Mouse (Mus musculus): ENCODE data around the gene Serp2. TPM values are rescaled to one million over a fixed set of nuclear protein-coding genes. Genes with fewer than 3 reads are reported as not detected.
A peak's percentile ranks its signal among the peaks of the same experiment; 100 is the strongest.

Gene Serp2
- total and polyA plus RNA-seq, 3 experiments, result 0.60 to 0.96 (median 0.64) TPM

- peak overlapping the region; percentile 100 for H3K27ac ChIP-seq
- no peak for DNase-seq
- 1% methylated on average over 10 of the region's 10 CpGs for WGBS
- H3K36me3 ChIP-seq (ENCODE audit: control insufficient read depth, insufficient read depth, low read length), result peaks cover 12% of the 10 kb centered on the region
- H3K79me2 ChIP-seq (replicated peaks; ENCODE audit: control insufficient read depth, insufficient read depth, low read length), result no peaks in the 10 kb centered on the region
- peaks cover 4% of the 10 kb centered on the region for H3K4me1 ChIP-seq (ENCODE audit: control insufficient read depth, insufficient read depth, low read length)
- H3K27me3 ChIP-seq (ENCODE audit: control insufficient read depth, insufficient read depth, low read length), result no peaks in the 10 kb centered on the region
- peak overlapping the region; percentile 91 for H3K9ac ChIP-seq (ENCODE audit: low read depth, low read length)
- intact Hi-C loops (cut with DNase I), result loop anchor here (2.0 to 10.0 kb wide), 6 partner anchors 52 to 314 kb away; partner anchors contain the start of gene Serp2
- H3K4me3 ChIP-seq, result peak overlapping the region; percentile 89
- no peak for TF ChIP-seq POLR2A (IDR thresholded peaks at IDR 0.05; ENCODE audit: insufficient read depth, low read depth, low read length)
- TF ChIP-seq EP300 (IDR thresholded peaks at IDR 0.05; ENCODE audit: insufficient read depth, low read depth, low read length), result no peak
- TF ChIP-seq CTCF (IDR thresholded peaks at IDR 0.05), result no peak
Observed at GRCm38 (mm10) chr14:76505101-76505438, 51.6 kb downstream of the Serp2 start.

- Histone ChIP-seq H3K27ac (peak overlapping the region; percentile 100), H3K79me2 (replicated peaks; ENCODE audit: control insufficient read depth, insufficient read depth, low read length) (no peaks in the 10 kb centered on the region), H3K36me3 (ENCODE audit: control insufficient read depth, insufficient read depth, low read length) (peaks cover 12% of the 10 kb centered on the region), H3K27me3 (ENCODE audit: control insufficient read depth, insufficient read depth, low read length) (no peaks in the 10 kb centered on the region), H3K4me3 (peak overlapping the region; percentile 89), H3K4me1 (ENCODE audit: control insufficient read depth, insufficient read depth, low read length) (peaks cover 4% of the 10 kb centered on the region), H3K9ac (ENCODE audit: low read depth, low read length) (peak overlapping the region; percentile 91)
- DNase-seq, result peak; percentile 97
- WGBS, result under 1% methylated on average over 51 of the region's 52 CpGs
- TF ChIP-seq CTCF (IDR thresholded peaks at IDR 0.05) (peak; percentile 68), POLR2A (IDR thresholded peaks at IDR 0.05; ENCODE audit: insufficient read depth, low read depth, low read length) (peak; percentile 99), EP300 (IDR thresholded peaks at IDR 0.05; ENCODE audit: insufficient read depth, low read depth, low read length) (peak; percentile 86)
- intact Hi-C loops (cut with DNase I), result loop anchor here (2.0 to 10.0 kb wide), 4 partner anchors 201 to 315 kb away; no protein-coding TSS in a partner anchor
Observed at GRCm38 (mm10) chr14:76504121-76504737, 52.5 kb downstream of the Serp2 start.

GRCm38 (mm10) chr14:76503231-76503851, 53.3 kb downstream of the Serp2 start:
- H3K4me3 ChIP-seq, result peak overlapping the region; percentile 89
- DNase-seq, result no peak
- H3K9ac ChIP-seq (ENCODE audit: low read depth, low read length), result 0 out of 2 replicates have a peak overlapping the region, but pooled peaks have one; percentile 33
- intact Hi-C loops (cut with DNase I), result loop anchor here (1.0 to 10.0 kb wide), 4 partner anchors 201 to 505 kb away; no protein-coding TSS in a partner anchor
- H3K27ac ChIP-seq, result peak overlapping the region; percentile 100
- WGBS, result 2% methylated on average over 13 of the region's 13 CpGs
- H3K4me1 ChIP-seq (ENCODE audit: control insufficient read depth, insufficient read depth, low read length), result peaks cover 3% of the 10 kb centered on the region
- no peaks in the 10 kb centered on the region for H3K27me3 ChIP-seq (ENCODE audit: control insufficient read depth, insufficient read depth, low read length)
- H3K79me2 ChIP-seq (replicated peaks; ENCODE audit: control insufficient read depth, insufficient read depth, low read length), result no peaks in the 10 kb centered on the region
- no peak for TF ChIP-seq EP300 (IDR thresholded peaks at IDR 0.05; ENCODE audit: insufficient read depth, low read depth, low read length)
- peak; percentile 82 for TF ChIP-seq CTCF (IDR thresholded peaks at IDR 0.05)
- peaks cover 12% of the 10 kb centered on the region for H3K36me3 ChIP-seq (ENCODE audit: control insufficient read depth, insufficient read depth, low read length)

- intact Hi-C loops (cut with DNase I), result loop anchor here (5.0 to 10.0 kb wide), 2 partner anchors 205 to 262 kb away; no protein-coding TSS in a partner anchor
- no peak for TF ChIP-seq EP300 (IDR thresholded peaks at IDR 0.05; ENCODE audit: insufficient read depth, low read depth, low read length)
- no peak for TF ChIP-seq POLR2A (IDR thresholded peaks at IDR 0.05; ENCODE audit: insufficient read depth, low read depth, low read length)
- TF ChIP-seq CTCF (IDR thresholded peaks at IDR 0.05), result no peak
- WGBS, result 73% methylated on average over 5 of the region's 5 CpGs
- no peak for DNase-seq
- Histone ChIP-seq H3K27me3 (ENCODE audit: control insufficient read depth, insufficient read depth, low read length) (no peaks in the 10 kb centered on the region), H3K27ac (no peak overlapping the region), H3K4me3 (no peak overlapping the region), H3K4me1 (ENCODE audit: control insufficient read depth, insufficient read depth, low read length) (no peaks in the 10 kb centered on the region), H3K36me3 (ENCODE audit: control insufficient read depth, insufficient read depth, low read length) (no peaks in the 10 kb centered on the region), H3K79me2 (replicated peaks; ENCODE audit: control insufficient read depth, insufficient read depth, low read length) (no peaks in the 10 kb centered on the region), H3K9ac (ENCODE audit: low read depth, low read length) (no peak overlapping the region)
Observed at GRCm38 (mm10) chr14:76500036-76500435, 56.7 kb downstream of the Serp2 start.

- no peaks in the 10 kb centered on the region for H3K79me2 ChIP-seq (replicated peaks; ENCODE audit: control insufficient read depth, insufficient read depth, low read length)
- no peaks in the 10 kb centered on the region for H3K36me3 ChIP-seq (ENCODE audit: control insufficient read depth, insufficient read depth, low read length)
- no peak for DNase-seq
- no peaks in the 10 kb centered on the region for H3K27me3 ChIP-seq (ENCODE audit: control insufficient read depth, insufficient read depth, low read length)
- no peak overlapping the region for H3K27ac ChIP-seq
- WGBS, result 97% methylated on average over 6 of the region's 6 CpGs
- no peak for TF ChIP-seq CTCF (IDR thresholded peaks at IDR 0.05)
- no peak for TF ChIP-seq EP300 (IDR thresholded peaks at IDR 0.05; ENCODE audit: insufficient read depth, low read depth, low read length)
- no peak for TF ChIP-seq POLR2A (IDR thresholded peaks at IDR 0.05; ENCODE audit: insufficient read depth, low read depth, low read length)
- no peak overlapping the region for H3K9ac ChIP-seq (ENCODE audit: low read depth, low read length)
- H3K4me1 ChIP-seq (ENCODE audit: control insufficient read depth, insufficient read depth, low read length), result no peaks in the 10 kb centered on the region
- no peak overlapping the region for H3K4me3 ChIP-seq
- intact Hi-C loops (cut with DNase I), result no loop called here
Observed at GRCm38 (mm10) chr14:76499492-76499891, 57.2 kb downstream of the Serp2 start.

GRCm38 (mm10) chr14:76498210-76498609, 58.5 kb downstream of the Serp2 start:
- TF ChIP-seq EP300 (IDR thresholded peaks at IDR 0.05; ENCODE audit: insufficient read depth, low read depth, low read length) (no peak), CTCF (IDR thresholded peaks at IDR 0.05) (no peak), POLR2A (IDR thresholded peaks at IDR 0.05; ENCODE audit: insufficient read depth, low read depth, low read length) (no peak)
- no peak overlapping the region for H3K9ac ChIP-seq (ENCODE audit: low read depth, low read length)
- H3K36me3 ChIP-seq (ENCODE audit: control insufficient read depth, insufficient read depth, low read length), result no peaks in the 10 kb centered on the region
- H3K27ac ChIP-seq, result no peak overlapping the region
- no peaks in the 10 kb centered on the region for H3K27me3 ChIP-seq (ENCODE audit: control insufficient read depth, insufficient read depth, low read length)
- 58% methylated on average over 7 of the region's 7 CpGs for WGBS
- no peak for DNase-seq
- H3K79me2 ChIP-seq (replicated peaks; ENCODE audit: control insufficient read depth, insufficient read depth, low read length), result no peaks in the 10 kb centered on the region
- H3K4me1 ChIP-seq (ENCODE audit: control insufficient read depth, insufficient read depth, low read length), result no peaks in the 10 kb centered on the region
- no peak overlapping the region for H3K4me3 ChIP-seq
- intact Hi-C loops (cut with DNase I), result no loop called here
